Mouse (Mus musculus) stomach, postnatal 0 days (tissue): ENCODE results near the gene Slc1a3. TPM values are rescaled to one million over a fixed set of nuclear protein-coding genes. Genes with fewer than 3 reads are reported as not detected.

Source experiments
- ATAC-seq: fragments of 200-750 bp; cut with Nextera tagmentation; 2 replicates; pipeline ENCODE4 v1.8.0; 2017; ENCODE audit not compliant: low FRiP score, low TSS enrichment
- DNase-seq: peaks from one replicate; pipeline ENCODE4 v3.0.0-alpha.2; 2016; ENCODE audit warnings: low spot score
- H3K27ac ChIP-seq: fragments of 300-500 bp; sonication (generic); replicated peaks from 2 replicates; pipeline ENCODE4 v1.5.1; 2014; ENCODE audit warnings: mild to moderate bottlenecking, control low read depth
- H3K27me3 ChIP-seq: fragments of 300-500 bp; sonication (generic); 2 replicates; pipeline ENCODE4 v1.6.1; 2014; ENCODE audit warnings: low read length; ENCODE audit not compliant: control insufficient read depth, insufficient read depth
- H3K36me3 ChIP-seq: fragments of 300-500 bp; sonication (generic); 2 replicates; pipeline ENCODE4 v1.6.1; 2014; ENCODE audit warnings: low read length, mixed read lengths; ENCODE audit not compliant: control insufficient read depth, insufficient read depth
- H3K4me1 ChIP-seq: fragments of 300-500 bp; sonication (generic); replicated peaks from 2 replicates; pipeline ENCODE4 v1.6.1; 2014; ENCODE audit warnings: antibody characterized with exemption; ENCODE audit not compliant: control insufficient read depth, insufficient read depth
- H3K4me2 ChIP-seq: fragments of 300-500 bp; sonication (generic); replicated peaks from 2 replicates; pipeline ENCODE4 v1.6.1; 2014; ENCODE audit warnings: low read depth, mild to moderate bottlenecking, control low read depth, moderate library complexity
- H3K4me3 ChIP-seq: fragments of 300-500 bp; sonication (generic); 2 replicates; pipeline ENCODE4 v1.5.1; 2014; ENCODE audit warnings: low read depth, low read length, control low read depth
- H3K9ac ChIP-seq: fragments of 300-500 bp; sonication (generic); 2 replicates; pipeline ENCODE4 v1.6.1; 2014; ENCODE audit warnings: mild to moderate bottlenecking, low read length, control low read depth, mixed read lengths
- H3K9me3 ChIP-seq: fragments of 300-500 bp; sonication (generic); 2 replicates; pipeline ENCODE4 v1.6.1; 2016; ENCODE audit warnings: low read length; ENCODE audit not compliant: control insufficient read depth
- CTCF ChIP-seq: IDR thresholded peaks from 2 replicates; pipeline ENCODE4 v1.5.1; 2016; ENCODE audit warnings: antibody characterized with exemption, low read depth, mild to moderate bottlenecking, moderate library complexity
- EP300 ChIP-seq: optimal IDR thresholded peaks from 2 replicates; pipeline ENCODE3; 2016; ENCODE audit warnings: antibody characterized with exemption
- WGBS: fragments of 180-500 bp; shearing (Covaris S2); extraction: QIAGEN DNeasy Blood & Tissue Kit; methylation state at CpG from one replicate; pipeline ENCODE4 v1.1.7; 2014; 5-methylcytosine and 5-hydroxymethylcytosine counted together
- polyA plus RNA-seq: library from polyadenylated mRNA; unstranded; fragments of >200 nt; fragmentation: Nextera tagmentation; extraction: Ambion mirVana; gene quantifications from 2 replicates; pipeline ENCODE4 v1.2.1, GENCODE M21; 2015

Gene Slc1a3
- polyA plus RNA-seq, 1 experiment from 2014 or later, result 4.8 TPM

DNA sequence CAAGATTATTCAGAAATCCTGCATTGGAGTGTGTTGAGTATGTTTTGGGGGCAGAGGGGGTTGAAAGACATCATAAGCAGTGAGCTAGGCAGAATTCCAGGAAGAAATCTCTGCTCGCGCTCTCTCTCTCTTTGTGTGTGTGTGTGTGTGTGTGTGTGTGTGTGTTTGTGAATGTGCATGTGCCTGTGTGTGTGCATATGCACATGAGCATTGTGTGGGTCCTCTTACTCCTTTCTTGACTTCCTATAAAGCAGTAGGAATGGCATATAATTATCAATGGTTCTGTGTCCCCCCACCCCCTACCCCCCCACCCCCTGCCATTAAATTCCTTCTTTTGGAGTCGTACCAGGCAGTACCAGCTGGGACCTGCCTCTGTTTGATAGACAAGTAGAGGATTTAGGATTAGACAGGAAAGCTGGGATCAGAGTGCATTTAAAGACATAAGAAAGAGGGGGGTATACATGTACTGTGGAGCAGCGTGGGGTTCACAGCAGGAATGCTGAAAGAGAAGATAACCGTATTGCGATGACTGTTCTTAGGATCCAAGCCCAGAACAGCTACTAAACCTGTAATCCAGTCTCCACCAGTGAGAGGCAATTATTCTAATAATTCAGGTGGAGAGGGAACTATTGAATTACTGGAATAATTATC lies 104.9 kb downstream of the Slc1a3 start:
- no peak overlapping the region for H3K27ac ChIP-seq
- H3K4me2 ChIP-seq, result no peak overlapping the region
- WGBS, result 38% methylated on average over 6 of the region's 6 CpGs
- DNase-seq (no peak), ATAC-seq (no peak)
- no peak for TF ChIP-seq EP300
- no peak for TF ChIP-seq CTCF
- no peaks in the 10 kb centered on the region for H3K9me3 ChIP-seq
- H3K4me3 ChIP-seq, result no peak overlapping the region
- no peaks in the 10 kb centered on the region for H3K36me3 ChIP-seq
- no peaks in the 10 kb centered on the region for H3K4me1 ChIP-seq
- no peak overlapping the region for H3K9ac ChIP-seq
- no peaks in the 10 kb centered on the region for H3K27me3 ChIP-seq

DNA sequence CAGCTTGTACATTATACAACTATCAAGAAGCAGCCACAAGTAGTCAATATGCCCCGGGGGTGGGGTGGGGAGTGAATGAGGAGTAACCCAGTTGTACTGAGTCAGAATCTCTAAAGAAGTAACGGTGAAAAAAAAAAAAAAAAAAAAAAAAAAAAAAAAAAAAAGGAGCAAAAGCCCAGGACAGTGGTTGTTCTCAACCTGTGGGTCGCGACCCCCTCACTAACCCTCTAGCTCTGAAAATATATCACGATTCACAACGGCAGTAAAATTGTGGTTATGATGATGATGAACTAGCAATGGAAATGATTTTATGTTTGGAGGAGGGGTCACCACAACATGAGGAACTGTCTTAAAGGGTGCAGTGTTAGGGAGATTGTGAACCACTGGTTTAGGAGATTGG lies 108.2 kb downstream of the Slc1a3 start:
- WGBS, result 80% methylated on average over 6 of the region's 6 CpGs
- TF ChIP-seq EP300 (no peak), CTCF (no peak)
- no peaks in the 10 kb centered on the region for H3K9me3 ChIP-seq
- no peaks in the 10 kb centered on the region for H3K4me1 ChIP-seq
- H3K4me2 ChIP-seq, result no peak overlapping the region
- H3K4me3 ChIP-seq, result no peak overlapping the region
- no peak overlapping the region for H3K9ac ChIP-seq
- no peaks in the 10 kb centered on the region for H3K36me3 ChIP-seq
- H3K27me3 ChIP-seq, result no peaks in the 10 kb centered on the region
- no peak overlapping the region for H3K27ac ChIP-seq
- ATAC-seq (no peak), DNase-seq (no peak)

DNA sequence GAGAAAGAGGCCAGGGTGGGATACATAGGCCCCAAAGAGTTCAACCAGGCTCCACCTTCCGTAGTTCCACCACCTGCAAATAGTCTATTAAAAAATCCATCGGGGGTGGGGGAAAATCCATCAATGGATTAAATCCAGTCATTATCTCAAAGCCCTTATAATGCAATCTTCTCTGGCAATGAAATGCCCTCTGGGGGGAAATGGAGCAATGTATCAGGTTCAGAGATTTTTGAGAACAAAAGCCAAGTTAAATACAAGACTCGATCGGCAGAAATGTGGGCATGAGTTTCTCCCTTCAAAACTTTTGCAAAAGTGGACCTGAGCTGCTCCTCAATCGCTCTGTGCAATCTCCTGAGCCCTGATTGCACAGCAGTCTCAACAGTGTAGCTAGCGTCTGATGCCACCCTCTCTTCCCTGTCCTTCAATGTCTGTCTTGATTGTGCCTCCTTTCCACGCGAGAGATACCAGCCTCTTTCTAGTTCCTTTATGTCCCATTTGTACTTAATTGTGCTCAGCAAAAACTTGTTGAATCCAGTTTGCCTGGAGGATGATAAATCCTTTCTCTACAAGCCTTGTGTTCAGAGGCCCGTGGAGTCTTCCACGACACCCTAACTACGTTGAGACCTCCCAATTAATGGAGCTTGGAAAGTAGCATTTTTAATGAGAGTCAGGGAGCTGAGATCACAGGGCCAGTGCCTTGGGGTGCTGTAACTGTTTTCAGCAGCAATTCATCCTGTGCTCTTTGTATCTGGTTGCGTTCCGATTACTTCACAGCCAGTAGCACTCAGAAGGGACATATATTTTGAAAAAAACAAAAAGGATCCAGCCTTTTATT lies 109.0 kb downstream of the Slc1a3 start:
- DNase-seq (no peak), ATAC-seq (no peak)
- Histone ChIP-seq H3K9me3 (no peaks in the 10 kb centered on the region), H3K27ac (no peak overlapping the region), H3K4me2 (no peak overlapping the region), H3K4me3 (no peak overlapping the region), H3K36me3 (no peaks in the 10 kb centered on the region), H3K9ac (no peak overlapping the region), H3K27me3 (no peaks in the 10 kb centered on the region), H3K4me1 (no peaks in the 10 kb centered on the region)
- no peak for TF ChIP-seq EP300
- no peak for TF ChIP-seq CTCF
- 73% methylated on average over 13 of the region's 13 CpGs for WGBS

DNA sequence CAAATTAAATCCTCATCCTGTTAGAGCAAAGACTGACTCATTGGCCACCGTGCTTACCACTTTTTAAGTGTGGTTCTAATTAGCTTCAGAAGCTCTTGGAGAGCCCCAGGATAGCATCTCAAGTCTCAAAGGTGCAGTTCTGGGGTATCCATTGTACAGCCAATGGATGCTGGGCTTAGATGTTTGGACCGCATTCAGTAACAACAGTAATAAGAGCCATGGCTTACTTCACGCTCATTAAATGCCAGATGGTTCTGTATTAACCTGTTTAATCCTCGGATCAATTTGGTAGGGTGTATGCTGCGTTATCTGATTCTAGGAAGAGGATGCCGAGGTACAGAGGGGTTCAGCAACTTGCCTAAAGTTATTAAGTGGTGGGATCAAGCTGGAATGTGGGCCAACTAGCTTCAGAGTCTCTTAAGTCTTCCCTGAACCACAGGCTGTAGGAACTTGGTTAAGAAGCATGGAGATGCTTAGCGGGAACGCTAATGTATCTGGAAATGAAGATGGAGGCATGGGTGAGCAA lies 114.1 kb downstream of the Slc1a3 start:
- no peak overlapping the region for H3K4me3 ChIP-seq
- DNase-seq, result no peak
- TF ChIP-seq EP300 (no peak), CTCF (no peak)
- H3K4me2 ChIP-seq, result no peak overlapping the region
- H3K9ac ChIP-seq, result no peak overlapping the region
- H3K4me1 ChIP-seq, result no peaks in the 10 kb centered on the region
- no peak for ATAC-seq
- H3K9me3 ChIP-seq, result no peaks in the 10 kb centered on the region
- no peaks in the 10 kb centered on the region for H3K36me3 ChIP-seq
- no peaks in the 10 kb centered on the region for H3K27me3 ChIP-seq
- no peak overlapping the region for H3K27ac ChIP-seq
- 82% methylated on average over 8 of the region's 8 CpGs for WGBS

DNA sequence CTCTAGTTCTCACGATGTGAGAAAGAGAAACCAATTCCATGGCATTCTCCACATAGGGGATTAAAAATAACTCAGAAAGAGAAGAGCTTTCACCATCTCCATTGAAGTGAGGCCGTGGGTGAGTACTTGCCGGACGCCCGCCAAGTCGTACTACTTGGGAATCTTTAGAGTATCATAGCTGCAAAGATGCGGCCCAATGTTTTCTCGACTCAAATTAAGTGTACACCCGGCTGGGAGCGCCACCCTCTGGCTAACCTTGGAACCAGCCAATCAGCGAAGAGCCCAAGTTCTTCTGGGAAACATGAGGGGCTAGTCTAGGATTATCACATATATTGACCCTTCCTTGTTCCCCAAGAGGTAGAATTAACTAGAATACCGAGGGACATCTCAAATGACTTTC lies 115.3 kb downstream of the Slc1a3 start:
- Histone ChIP-seq H3K4me2 (no peak overlapping the region), H3K4me1 (no peaks in the 10 kb centered on the region), H3K27ac (no peak overlapping the region), H3K4me3 (no peak overlapping the region), H3K36me3 (no peaks in the 10 kb centered on the region), H3K9ac (no peak overlapping the region), H3K27me3 (no peaks in the 10 kb centered on the region), H3K9me3 (no peaks in the 10 kb centered on the region)
- no peak for DNase-seq
- WGBS, result 83% methylated on average over 12 of the region's 12 CpGs
- TF ChIP-seq CTCF, result no peak
- TF ChIP-seq EP300, result no peak
- no peak for ATAC-seq
